Mouse (Mus musculus): ENCODE results near the gene Rtn2. TPM values are rescaled to one million over a fixed set of nuclear protein-coding genes. Genes with fewer than 3 reads are reported as not detected.

The Rtn2 gene
- 18.4 TPM for polyA plus RNA-seq (2014; fragmentation: Illumina TruSeq; extraction: RNeasy Lipid Tissue Mini Kit (QIAGEN cat#74804); ENCODE audit: low read depth, low replicate concordance)

DNA sequence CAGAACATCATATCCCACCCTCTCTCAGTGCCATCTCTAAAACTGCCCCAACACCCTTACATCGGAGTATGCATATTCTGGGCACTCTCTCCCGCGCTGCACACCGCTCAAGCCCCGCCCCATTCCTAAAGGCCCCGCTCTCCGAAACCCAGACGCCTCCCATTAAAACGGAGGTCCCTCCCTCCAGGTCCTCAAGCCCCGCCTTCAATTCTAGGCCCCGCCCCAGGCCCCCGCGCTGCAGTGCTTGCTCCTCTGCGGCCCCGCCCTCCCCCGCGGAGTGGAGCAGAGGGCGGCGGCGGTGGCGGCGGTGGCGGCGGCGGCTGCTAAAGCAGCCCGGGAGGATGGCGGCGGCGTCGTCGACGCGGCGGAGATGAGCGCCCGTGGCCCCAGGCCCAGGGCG, at the start of gene Rtn2:
Rtn2 (plus strand) TSS at position 240 of the 400 bp plus-strand sequence.

DNA sequence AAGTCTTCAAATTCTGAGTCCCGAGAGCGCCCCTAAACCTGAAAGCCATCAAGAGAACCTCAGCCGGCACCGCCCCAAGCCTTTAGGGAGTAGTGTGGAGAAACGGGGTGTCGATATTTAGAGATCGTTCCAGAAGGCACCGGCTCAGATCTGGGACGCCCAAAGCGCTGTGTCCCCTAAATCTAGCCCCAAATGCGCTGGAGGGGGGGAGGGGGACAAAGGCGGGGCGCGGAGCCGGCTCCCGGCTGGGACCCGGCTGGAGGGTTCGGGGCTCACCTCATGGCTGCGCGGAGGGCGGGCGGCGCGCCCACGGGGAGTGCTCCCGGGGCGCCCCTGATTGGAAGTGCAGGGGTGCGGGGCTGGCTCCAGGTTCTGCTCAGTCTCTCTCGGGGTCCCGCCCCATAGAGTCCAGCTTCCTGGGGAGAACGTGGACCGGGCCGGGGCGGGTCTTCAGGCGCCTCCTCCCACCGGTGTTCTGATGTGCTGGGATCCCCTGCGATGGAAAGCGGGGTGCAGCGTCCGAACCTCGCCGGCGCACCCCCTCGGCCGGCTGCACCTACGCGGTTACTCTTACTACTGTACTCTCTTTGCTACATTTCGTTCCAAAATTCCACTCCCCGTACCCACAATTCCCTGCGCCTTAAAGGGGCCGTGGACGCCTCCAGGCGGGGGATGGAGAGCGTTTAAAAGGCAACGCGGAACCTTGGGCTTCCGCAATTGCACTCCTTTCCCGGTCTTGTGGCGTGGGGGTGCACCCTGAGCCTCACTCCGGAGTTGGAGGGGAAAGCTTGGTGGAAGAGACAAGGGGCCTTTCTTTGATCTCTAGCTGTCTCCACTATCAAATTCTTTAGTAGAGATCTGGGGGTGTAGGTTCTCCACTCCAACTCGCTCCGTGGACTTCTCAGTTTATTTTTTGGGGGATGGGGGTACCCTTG, 10.9 kb upstream of the Rtn2 start, which contains the start of gene Vasp:
Vasp (minus strand) TSS at position 580 of the 935 bp plus-strand sequence.

DNA sequence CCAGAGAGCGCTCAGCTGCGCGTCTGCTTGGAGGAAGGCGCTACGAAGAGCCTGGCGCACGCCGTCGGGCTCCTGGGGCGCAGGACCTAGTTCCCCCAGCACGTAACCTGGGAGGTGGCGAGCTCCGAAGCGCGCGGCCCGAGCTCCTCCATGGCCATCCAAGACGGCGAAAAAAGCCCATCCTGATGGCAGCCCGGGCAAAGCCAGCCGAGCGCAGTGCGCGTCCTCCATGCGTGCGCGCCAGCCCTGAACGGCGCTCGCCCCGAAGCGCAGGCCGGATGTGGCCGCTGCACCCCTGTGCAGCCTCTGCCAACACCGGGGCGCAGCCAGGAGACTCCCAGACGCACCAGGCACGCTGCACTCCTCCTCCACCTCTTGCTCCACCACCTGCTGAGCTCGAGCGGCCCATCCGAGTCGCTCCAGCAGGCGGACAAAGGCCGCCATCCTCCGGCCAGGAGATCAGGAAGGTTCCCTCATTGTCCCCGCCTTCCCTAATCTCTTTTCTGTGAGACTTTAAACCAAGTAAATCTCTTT, 2.8 kb upstream of the Rtn2 start, which contains the start of gene Ppm1n:
Ppm1n (minus strand) TSS at position 484 of the 534 bp plus-strand sequence.

DNA sequence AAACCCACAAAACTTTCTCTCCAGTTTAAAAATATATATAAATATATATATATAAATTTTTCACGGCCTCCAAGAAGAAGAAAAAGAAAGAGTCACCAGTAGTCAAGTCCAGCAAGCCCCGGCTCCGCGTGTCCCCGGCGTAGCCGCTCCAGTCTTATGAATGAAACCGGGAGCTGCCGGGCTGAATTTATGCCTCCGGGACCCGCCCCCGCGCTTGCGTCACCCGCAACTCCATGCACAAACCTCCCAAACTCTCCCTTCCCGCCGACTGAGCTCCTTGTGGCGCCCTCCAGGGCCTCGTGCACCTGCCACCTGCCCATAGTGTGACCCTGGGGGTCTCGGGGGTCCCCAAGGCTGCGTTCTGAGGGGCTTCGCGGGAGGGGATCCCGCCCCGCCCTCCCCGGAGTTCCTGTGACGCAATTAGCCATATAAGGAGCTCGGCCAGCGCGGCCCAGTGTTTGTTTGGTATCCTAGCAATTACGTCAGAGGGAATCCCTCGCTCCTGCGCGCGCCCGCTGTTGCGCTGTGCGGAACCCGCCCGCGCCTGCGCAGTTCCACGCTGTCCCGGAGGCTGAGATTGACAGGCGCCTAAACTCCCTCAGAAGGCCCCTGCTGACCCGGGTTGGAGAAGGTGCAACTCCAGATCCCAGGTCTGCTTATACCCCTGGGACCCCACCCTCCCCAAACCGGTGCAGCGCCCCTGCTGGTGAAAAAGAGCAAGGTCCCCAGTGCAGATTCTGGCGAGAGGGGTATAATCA, 27.6 kb downstream of the Rtn2 start, which contains the start of gene Fosb:
Fosb (minus strand) TSS at position 168 of the 758 bp plus-strand sequence.

DNA sequence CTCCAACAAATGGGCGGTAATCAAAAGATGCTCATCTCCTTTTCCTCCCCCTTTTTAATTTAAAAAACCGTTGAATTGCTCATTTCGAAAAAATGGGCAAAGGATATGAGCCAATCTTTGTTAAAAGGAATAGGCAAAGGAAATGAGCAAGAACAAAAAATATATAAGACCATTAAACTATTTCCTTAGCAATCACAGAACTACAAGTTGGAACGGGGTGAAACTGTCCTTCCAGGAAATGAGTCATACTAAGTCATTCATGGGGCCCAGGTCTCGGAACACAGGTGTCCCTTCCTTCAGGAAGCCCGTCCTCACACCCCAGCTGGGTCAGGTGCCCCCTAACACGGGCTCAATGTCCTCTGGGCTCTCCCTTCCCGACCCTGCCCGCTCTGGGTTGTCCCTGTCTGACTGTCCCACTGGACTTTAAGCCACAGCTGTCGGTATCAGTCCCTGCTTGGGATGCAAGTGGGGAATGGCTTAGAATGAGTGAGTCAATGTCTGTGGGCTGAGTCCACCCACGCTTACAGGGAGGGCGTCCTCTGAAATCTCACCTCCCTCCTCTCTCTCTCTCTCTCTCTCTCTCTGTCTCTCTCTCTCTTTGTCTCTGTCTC, 61.9 kb downstream of the Rtn2 start, which contains the start of gene Ercc1:
Ercc1 (plus strand) TSS at position 542 of the 611 bp plus-strand sequence.

Other genes starting within 250 kb of the Rtn2 start
- 4.0 TPM for gene Rsph6a, start 227.9 kb upstream of the Rtn2 start, polyA plus RNA-seq (2014; fragmentation: Illumina TruSeq; extraction: RNeasy Lipid Tissue Mini Kit (QIAGEN cat#74804); ENCODE audit: low read depth, low replicate concordance)
- gene Dmwd, start 206.4 kb upstream of the Rtn2 start, polyA plus RNA-seq (2014; fragmentation: Illumina TruSeq; extraction: RNeasy Lipid Tissue Mini Kit (QIAGEN cat#74804); ENCODE audit: low read depth, low replicate concordance) = 28.5 TPM
- gene Dmpk, start 198.8 kb upstream of the Rtn2 start, polyA plus RNA-seq (2014; fragmentation: Illumina TruSeq; extraction: RNeasy Lipid Tissue Mini Kit (QIAGEN cat#74804); ENCODE audit: low read depth, low replicate concordance) = 65.1 TPM
- 13.5 TPM for gene Six5, start 188.0 kb upstream of the Rtn2 start, polyA plus RNA-seq (2014; fragmentation: Illumina TruSeq; extraction: RNeasy Lipid Tissue Mini Kit (QIAGEN cat#74804); ENCODE audit: low read depth, low replicate concordance)
- gene Gm4969, start 164.3 kb upstream of the Rtn2 start, polyA plus RNA-seq (2014; fragmentation: Illumina TruSeq; extraction: RNeasy Lipid Tissue Mini Kit (QIAGEN cat#74804); ENCODE audit: low read depth, low replicate concordance) = 0.34 TPM
- 6.5 TPM for gene Fbxo46, start 162.8 kb upstream of the Rtn2 start, polyA plus RNA-seq (2014; fragmentation: Illumina TruSeq; extraction: RNeasy Lipid Tissue Mini Kit (QIAGEN cat#74804); ENCODE audit: low read depth, low replicate concordance)
- gene Qpctl, start 133.3 kb upstream of the Rtn2 start, polyA plus RNA-seq (2014; fragmentation: Illumina TruSeq; extraction: RNeasy Lipid Tissue Mini Kit (QIAGEN cat#74804); ENCODE audit: low read depth, low replicate concordance) = 16.3 TPM
- gene Snrpd2, start 132.9 kb upstream of the Rtn2 start, polyA plus RNA-seq (2014; fragmentation: Illumina TruSeq; extraction: RNeasy Lipid Tissue Mini Kit (QIAGEN cat#74804); ENCODE audit: low read depth, low replicate concordance) = 49.7 TPM
- gene Gipr, start 116.5 kb upstream of the Rtn2 start, polyA plus RNA-seq (2014; fragmentation: Illumina TruSeq; extraction: RNeasy Lipid Tissue Mini Kit (QIAGEN cat#74804); ENCODE audit: low read depth, low replicate concordance) = 3.2 TPM
- gene Eml2, start 106.2 kb upstream of the Rtn2 start, polyA plus RNA-seq (2014; fragmentation: Illumina TruSeq; extraction: RNeasy Lipid Tissue Mini Kit (QIAGEN cat#74804); ENCODE audit: low read depth, low replicate concordance) = 43.2 TPM
- 5.1 TPM for gene Gpr4, start 70.1 kb upstream of the Rtn2 start, polyA plus RNA-seq (2014; fragmentation: Illumina TruSeq; extraction: RNeasy Lipid Tissue Mini Kit (QIAGEN cat#74804); ENCODE audit: low read depth, low replicate concordance)
- 23.6 TPM for gene Opa3, start 54.3 kb upstream of the Rtn2 start, polyA plus RNA-seq (2014; fragmentation: Illumina TruSeq; extraction: RNeasy Lipid Tissue Mini Kit (QIAGEN cat#74804); ENCODE audit: low read depth, low replicate concordance)
- gene Vasp, start 10.8 kb upstream of the Rtn2 start, polyA plus RNA-seq (2014; fragmentation: Illumina TruSeq; extraction: RNeasy Lipid Tissue Mini Kit (QIAGEN cat#74804); ENCODE audit: low read depth, low replicate concordance) = 45.6 TPM
- not detected for gene Ppm1n, start 2.6 kb upstream of the Rtn2 start, polyA plus RNA-seq (2014; fragmentation: Illumina TruSeq; extraction: RNeasy Lipid Tissue Mini Kit (QIAGEN cat#74804); ENCODE audit: low read depth, low replicate concordance)
- gene Fosb, start 27.4 kb downstream of the Rtn2 start, polyA plus RNA-seq (2014; fragmentation: Illumina TruSeq; extraction: RNeasy Lipid Tissue Mini Kit (QIAGEN cat#74804); ENCODE audit: low read depth, low replicate concordance) = 4.7 TPM
- 41.4 TPM for gene Ercc1, start 62.2 kb downstream of the Rtn2 start, polyA plus RNA-seq (2014; fragmentation: Illumina TruSeq; extraction: RNeasy Lipid Tissue Mini Kit (QIAGEN cat#74804); ENCODE audit: low read depth, low replicate concordance)
- 11.6 TPM for gene Cd3eap, start 76.9 kb downstream of the Rtn2 start, polyA plus RNA-seq (2014; fragmentation: Illumina TruSeq; extraction: RNeasy Lipid Tissue Mini Kit (QIAGEN cat#74804); ENCODE audit: low read depth, low replicate concordance)
- gene Ppp1r13l, start 77.1 kb downstream of the Rtn2 start, polyA plus RNA-seq (2014; fragmentation: Illumina TruSeq; extraction: RNeasy Lipid Tissue Mini Kit (QIAGEN cat#74804); ENCODE audit: low read depth, low replicate concordance) = 14.2 TPM
- 18.9 TPM for gene Ercc2, start 99.4 kb downstream of the Rtn2 start, polyA plus RNA-seq (2014; fragmentation: Illumina TruSeq; extraction: RNeasy Lipid Tissue Mini Kit (QIAGEN cat#74804); ENCODE audit: low read depth, low replicate concordance)
- gene Klc3, start 121.5 kb downstream of the Rtn2 start, polyA plus RNA-seq (2014; fragmentation: Illumina TruSeq; extraction: RNeasy Lipid Tissue Mini Kit (QIAGEN cat#74804); ENCODE audit: low read depth, low replicate concordance) = 21.0 TPM
- gene Ckm, start 122.2 kb downstream of the Rtn2 start, polyA plus RNA-seq (2014; fragmentation: Illumina TruSeq; extraction: RNeasy Lipid Tissue Mini Kit (QIAGEN cat#74804); ENCODE audit: low read depth, low replicate concordance) = 2.2 TPM
- 15.0 TPM for gene Mark4, start 176.2 kb downstream of the Rtn2 start, polyA plus RNA-seq (2014; fragmentation: Illumina TruSeq; extraction: RNeasy Lipid Tissue Mini Kit (QIAGEN cat#74804); ENCODE audit: low read depth, low replicate concordance)
- 4.9 TPM for gene Exoc3l2, start 180.7 kb downstream of the Rtn2 start, polyA plus RNA-seq (2014; fragmentation: Illumina TruSeq; extraction: RNeasy Lipid Tissue Mini Kit (QIAGEN cat#74804); ENCODE audit: low read depth, low replicate concordance)
- 5.4 TPM for gene Bloc1s3, start 225.7 kb downstream of the Rtn2 start, polyA plus RNA-seq (2014; fragmentation: Illumina TruSeq; extraction: RNeasy Lipid Tissue Mini Kit (QIAGEN cat#74804); ENCODE audit: low read depth, low replicate concordance)
- 93.3 TPM for gene Trappc6a, start 225.8 kb downstream of the Rtn2 start, polyA plus RNA-seq (2014; fragmentation: Illumina TruSeq; extraction: RNeasy Lipid Tissue Mini Kit (QIAGEN cat#74804); ENCODE audit: low read depth, low replicate concordance)
- 0.21 TPM for gene Nkpd1, start 235.2 kb downstream of the Rtn2 start, polyA plus RNA-seq (2014; fragmentation: Illumina TruSeq; extraction: RNeasy Lipid Tissue Mini Kit (QIAGEN cat#74804); ENCODE audit: low read depth, low replicate concordance)